Mouse (Mus musculus): ENCODE results near the gene Fmr1nb.
"Not testable (repeated sequence)": the region's sequence is repeated elsewhere in the genome, so short reads cannot be mapped to it uniquely, and the experiment has no call there.

Fmr1nb gene

DNA sequence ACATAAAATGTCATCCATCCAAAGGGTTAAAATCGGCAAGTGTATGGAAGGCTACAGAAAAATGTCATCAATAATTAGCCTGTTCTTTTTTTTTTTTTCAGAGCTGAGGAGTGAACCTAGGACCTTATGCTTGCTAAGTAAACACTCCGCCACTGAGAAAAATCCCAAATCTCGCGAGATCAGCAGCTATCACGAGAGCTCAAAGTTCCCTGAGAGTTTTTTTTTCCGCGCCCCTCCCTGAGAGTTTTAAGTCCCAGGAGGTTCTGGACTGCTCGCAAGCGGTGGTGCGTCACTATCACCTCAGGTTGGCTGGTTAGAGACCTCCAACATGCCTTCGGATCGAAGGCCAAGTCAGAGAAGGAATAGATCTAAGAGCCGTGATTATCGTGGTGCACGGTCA is at the start of gene Fmr1nb:
Fmr1nb (plus strand) TSS at position 234 of the 400 bp plus-strand sequence.
- in situ Hi-C loops (cut with MboI; ENCODE audit: low pct_unique_long_range_greater_than_20kb in 1 of 2, low sequenced_read_pairs in 2 of 2, unreplicated experiment in 1 of 2), result no loop called here

GRCm38 (mm10) chrX:68736902-68737301 is 24.7 kb upstream of the Fmr1nb start:
- in situ Hi-C loops (cut with MboI; ENCODE audit: low pct_unique_long_range_greater_than_20kb in 1 of 2, low sequenced_read_pairs in 2 of 2, unreplicated experiment in 1 of 2), result no loop called here

GRCm38 (mm10) chrX:68740088-68740487 is 21.6 kb upstream of the Fmr1nb start:
- in situ Hi-C loops (cut with MboI; ENCODE audit: low pct_unique_long_range_greater_than_20kb in 1 of 2, low sequenced_read_pairs in 2 of 2, unreplicated experiment in 1 of 2), result no loop called here

GRCm38 (mm10) chrX:68820449-68820848 is 58.8 kb downstream of the Fmr1nb start:
- in situ Hi-C loops (cut with MboI; ENCODE audit: low pct_unique_long_range_greater_than_20kb in 1 of 2, low sequenced_read_pairs in 2 of 2, unreplicated experiment in 1 of 2), result not testable (repeated sequence)

- in situ Hi-C loops (cut with MboI; ENCODE audit: low pct_unique_long_range_greater_than_20kb in 1 of 2, low sequenced_read_pairs in 2 of 2, unreplicated experiment in 1 of 2), result not testable (repeated sequence)
Observed at GRCm38 (mm10) chrX:68821059-68821458, 59.4 kb downstream of the Fmr1nb start, which contains the start of gene Gm14698. Gene Gm14698 (plus strand): TSS chrX:68821093.

DNA sequence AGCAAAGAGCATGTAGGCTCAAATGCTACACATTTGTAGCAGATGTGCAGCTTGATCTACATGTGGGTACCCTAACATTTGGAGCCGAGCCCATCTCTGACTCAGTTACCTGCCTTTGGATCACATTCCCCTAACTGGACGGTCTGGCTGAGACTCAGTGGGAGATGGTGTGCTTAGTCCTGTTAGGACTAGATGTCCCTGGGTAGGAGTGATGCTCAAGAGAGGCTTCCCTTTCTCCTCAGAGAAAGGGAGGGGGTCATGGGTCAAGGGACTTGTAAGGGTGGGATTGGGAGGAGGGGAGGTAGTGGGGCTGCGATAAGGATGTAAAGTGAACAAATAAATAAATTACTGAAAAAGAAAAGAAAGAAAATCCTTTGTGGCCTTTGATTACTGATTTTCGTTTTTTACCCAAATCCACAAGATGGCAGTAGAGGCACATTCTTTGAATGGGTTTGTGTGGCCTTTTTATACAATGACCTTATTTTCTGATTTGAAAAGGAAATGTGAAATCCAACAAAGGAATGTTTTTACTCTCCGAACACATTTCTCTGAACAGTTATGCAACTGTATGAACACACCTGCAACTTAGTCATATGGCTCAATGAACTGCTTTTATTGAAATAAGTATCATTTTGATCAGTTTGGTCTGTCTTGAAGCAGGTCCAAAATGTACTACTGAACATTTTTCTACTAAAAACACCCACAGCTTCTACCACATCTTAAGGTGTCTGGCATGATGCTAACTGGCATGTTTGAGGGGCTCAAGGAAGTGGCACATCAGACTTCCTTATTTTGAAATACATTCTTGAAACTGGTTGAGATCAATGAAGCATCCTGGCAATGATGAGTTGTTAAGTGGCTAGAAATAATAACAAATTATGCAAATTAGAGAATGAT is 78.2 kb downstream of the Fmr1nb start:
- in situ Hi-C loops (cut with MboI; ENCODE audit: low pct_unique_long_range_greater_than_20kb in 1 of 2, low sequenced_read_pairs in 2 of 2, unreplicated experiment in 1 of 2), result no loop called here
